Comparison of ENCODE assay signal across 9 mouse cellular contexts in genomic region chr12:85524193-85524858, GRCm38 (mm10). TPM values are rescaled to one million over a fixed set of nuclear protein-coding genes. Genes with fewer than 3 reads are reported as not detected.
DNase-seq lines count a peak whose midpoint lies in the region; ATAC-seq and TF ChIP-seq lines count a peak whose summit lies in the region.
"Had no signal": no experiment of that assay in that cellular context is flagged by ENCODE, and none has a peak within 500 bp of the region (broad histone marks: within the 10 kb centered on the region; RNA-seq: fewer than 3 reads in every experiment).

No protein-coding gene starts in this region.

- no peak overlapping the region for H3K9ac ChIP-seq in forebrain, embryonic 13.5 days
- H3K9ac ChIP-seq in forebrain, embryonic 11.5 days (ENCODE audit: low read length): no peak overlapping the region
- H3K9ac ChIP-seq in ES-E14 (ENCODE audit: insufficient read depth, low read depth, low read length, poor library complexity, severe bottlenecking): no peak overlapping the region
- H3K9ac ChIP-seq in embryonic facial prominence, embryonic 14.5 days (ENCODE audit: low read depth, low read length): no peak overlapping the region
- H3K9ac ChIP-seq in midbrain, embryonic 13.5 days (replicated peaks): no peak overlapping the region

- no peak overlapping the region for H3K4me3 ChIP-seq in forebrain, embryonic 13.5 days
- no peak overlapping the region for H3K4me3 ChIP-seq in forebrain, embryonic 11.5 days (ENCODE audit: low read depth, low read length)
- H3K4me3 ChIP-seq in ES-E14 (ENCODE audit: insufficient read depth in 1 of 2, low read depth in 1 of 2, low read length in 2 of 2, poor library complexity in 1 of 2, severe bottlenecking in 1 of 2): 0 out of 4 replicates have a peak overlapping the region, but pooled peaks of 1 of the 2 experiments have one; percentile 0
- H3K4me3 ChIP-seq in embryonic facial prominence, embryonic 14.5 days (ENCODE audit: low read depth, low read length): no peak overlapping the region
- no peak overlapping the region for H3K4me3 ChIP-seq in midbrain, embryonic 13.5 days (replicated peaks)
- no peak overlapping the region for H3K4me3 ChIP-seq in thymus, adult 2 months (ENCODE audit: control insufficient read depth, insufficient read depth, low read length)
- H3K4me3 ChIP-seq: erythroblast, embryonic 14.5 days had no signal

- no peak for TF ChIP-seq POLR2A in thymus, adult 2 months (IDR thresholded peaks at IDR 0.05; ENCODE audit: control insufficient read depth, extremely low read depth, insufficient read depth, low read length, poor library complexity)

- H3K4me2 ChIP-seq in forebrain, embryonic 13.5 days: no peak overlapping the region
- no peak overlapping the region for H3K4me2 ChIP-seq in forebrain, embryonic 11.5 days (ENCODE audit: low read depth, low read length, severe bottlenecking)
- no peak overlapping the region for H3K4me2 ChIP-seq in embryonic facial prominence, embryonic 14.5 days (ENCODE audit: low read depth, low read length)
- peak overlapping the region; percentile 6; the same call in 1 of the 2 replicates for H3K4me2 ChIP-seq in midbrain, embryonic 13.5 days (replicated peaks)

- 0 out of 2 replicates have a peak, but pooled peaks have one; percentile 19 for ATAC-seq in forebrain, embryonic 13.5 days
- ATAC-seq in forebrain, embryonic 11.5 days (replicated peaks; ENCODE audit: low FRiP score): no peak
- peak; percentile 53; the same call in 1 of the 2 replicates for ATAC-seq in embryonic facial prominence, embryonic 14.5 days (ENCODE audit: low read depth)
- peak; percentile 72 for ATAC-seq in midbrain, embryonic 13.5 days

- H3K27ac ChIP-seq in forebrain, embryonic 13.5 days: no peak overlapping the region
- H3K27ac ChIP-seq in forebrain, embryonic 11.5 days (ENCODE audit: low read depth, low read length): no peak overlapping the region
- H3K27ac ChIP-seq in ES-E14 (ENCODE audit: insufficient read depth, low read depth, low read length, poor library complexity, severe bottlenecking): peak overlapping the region; percentile 36; the same call in 1 of the 2 replicates
- no peak overlapping the region for H3K27ac ChIP-seq in embryonic facial prominence, embryonic 14.5 days (replicated peaks; ENCODE audit: low read depth, low read length)
- 0 out of 2 replicates have a peak overlapping the region, but pooled peaks have one; percentile 30 for H3K27ac ChIP-seq in midbrain, embryonic 13.5 days
- no peak overlapping the region for H3K27ac ChIP-seq in thymus, adult 2 months (ENCODE audit: control insufficient read depth, insufficient read depth, low read length)

- TF ChIP-seq CTCF in thymus, adult 2 months (IDR thresholded peaks at IDR 0.05; ENCODE audit: borderline replicate concordance, control insufficient read depth, extremely low read depth, insufficient read depth, low read length, poor library complexity): no peak

- no peaks in the 10 kb centered on the region for H3K27me3 ChIP-seq in forebrain, embryonic 13.5 days
- no peaks in the 10 kb centered on the region for H3K27me3 ChIP-seq in forebrain, embryonic 11.5 days (ENCODE audit: control insufficient read depth, insufficient read depth, low read length)
- H3K27me3 ChIP-seq in embryonic facial prominence, embryonic 14.5 days (replicated peaks; ENCODE audit: control insufficient read depth, insufficient read depth, low read length): no peaks in the 10 kb centered on the region
- H3K27me3 ChIP-seq in midbrain, embryonic 13.5 days: no peaks in the 10 kb centered on the region
- no peaks in the 10 kb centered on the region for H3K27me3 ChIP-seq in thymus, adult 2 months (ENCODE audit: control insufficient read depth, insufficient read depth, low read length)

- no peaks in the 10 kb centered on the region for H3K36me3 ChIP-seq in forebrain, embryonic 13.5 days (ENCODE audit: poor library complexity, severe bottlenecking)
- no peaks in the 10 kb centered on the region for H3K36me3 ChIP-seq in forebrain, embryonic 11.5 days (ENCODE audit: control insufficient read depth, insufficient read depth, low read length)
- no peaks in the 10 kb centered on the region for H3K36me3 ChIP-seq in ES-E14 (ENCODE audit: control insufficient read depth, insufficient read depth, low read length, poor library complexity, severe bottlenecking)
- H3K36me3 ChIP-seq in embryonic facial prominence, embryonic 14.5 days (ENCODE audit: control insufficient read depth, insufficient read depth, low read length): no peaks in the 10 kb centered on the region
- H3K36me3 ChIP-seq in midbrain, embryonic 13.5 days: no peaks in the 10 kb centered on the region
- H3K36me3 ChIP-seq in thymus, adult 2 months (ENCODE audit: control insufficient read depth, insufficient read depth, low read length): no peaks in the 10 kb centered on the region

- in situ Hi-C loops in ES-E14 (cut with MboI; ENCODE audit: low sequenced_read_pairs in 2 of 2, unreplicated experiment in 2 of 2): loop anchor here in 1 of 2 experiments (25.0 kb wide), 1 partner anchor 138 kb away; no protein-coding TSS in a partner anchor

- DNase-seq in forebrain, embryonic 11.5 days (ENCODE audit: low spot score): no peak
- no peak for DNase-seq in ES-E14 (ENCODE audit: low read depth, low spot score)
- DNase-seq in embryonic facial prominence, embryonic 14.5 days (ENCODE audit: low spot score): no peak
- DNase-seq in lung, postnatal 36 days: no peak
- no peak for DNase-seq in spleen, adult 18-20 months
- no peak for DNase-seq in thymus, adult 2 months

- H3K4me1 ChIP-seq in forebrain, embryonic 13.5 days: peaks cover 10% of the 10 kb centered on the region
- peaks cover 2% of the 10 kb centered on the region; the same call in 1 of the 2 replicates for H3K4me1 ChIP-seq in forebrain, embryonic 11.5 days (replicated peaks; ENCODE audit: control insufficient read depth, insufficient read depth, low read length)
- H3K4me1 ChIP-seq in ES-E14 (ENCODE audit: control insufficient read depth in 2 of 2, insufficient read depth in 2 of 2, low read length in 2 of 2, poor library complexity in 1 of 2): peaks cover 6 to 18% of the 10 kb centered on the region in 2 experiments
- peaks cover 17% of the 10 kb centered on the region for H3K4me1 ChIP-seq in embryonic facial prominence, embryonic 14.5 days (ENCODE audit: control insufficient read depth, insufficient read depth, low read length)
- peaks cover 21% of the 10 kb centered on the region for H3K4me1 ChIP-seq in midbrain, embryonic 13.5 days (replicated peaks)
- no peaks in the 10 kb centered on the region; the same call in 1 of the 2 replicates for H3K4me1 ChIP-seq in thymus, adult 2 months (replicated peaks; ENCODE audit: control insufficient read depth, insufficient read depth, low read length)

- WGBS in forebrain, embryonic 13.5 days: 40% methylated on average over 8 of the region's 8 CpGs
- WGBS in forebrain, embryonic 11.5 days: 49% methylated on average over 8 of the region's 8 CpGs
- 27% methylated on average over 8 of the region's 8 CpGs for WGBS in embryonic facial prominence, embryonic 14.5 days
- 37% methylated on average over 8 of the region's 8 CpGs for WGBS in midbrain, embryonic 13.5 days
- 87% methylated on average over 8 of the region's 8 CpGs for WGBS in thymus, adult 2 months

- peaks cover 4% of the 10 kb centered on the region; the same call in 1 of the 2 replicates for H3K9me3 ChIP-seq in forebrain, embryonic 13.5 days (replicated peaks)
- no peaks in the 10 kb centered on the region for H3K9me3 ChIP-seq in forebrain, embryonic 11.5 days (ENCODE audit: control insufficient read depth, low read length)
- H3K9me3 ChIP-seq in ES-E14 (ENCODE audit: control insufficient read depth, insufficient read depth, low read depth, low read length): no peaks in the 10 kb centered on the region
- no peaks in the 10 kb centered on the region for H3K9me3 ChIP-seq in embryonic facial prominence, embryonic 14.5 days (ENCODE audit: control insufficient read depth, low read length)
- H3K9me3 ChIP-seq in midbrain, embryonic 13.5 days: no peaks in the 10 kb centered on the region

TF ChIP-seq in ES-E14, 5 proteins besides CTCF, POLR2A, EP300 and RAD21:
- no peak for TF ChIP-seq CHD2 (IDR thresholded peaks at IDR 0.05; ENCODE audit: low read depth, low read length)
- no peak for TF ChIP-seq ZC3H11A (IDR thresholded peaks at IDR 0.05; ENCODE audit: borderline replicate concordance, low read depth, low read length)
- no peak for TF ChIP-seq HCFC1 (IDR thresholded peaks at IDR 0.05; ENCODE audit: borderline replicate concordance, insufficient read depth, low read length)
- no peak for TF ChIP-seq MAFK (IDR thresholded peaks at IDR 0.05; ENCODE audit: insufficient read depth, low read depth, low read length)
- TF ChIP-seq ZNF384 (IDR thresholded peaks at IDR 0.05; ENCODE audit: low read depth, low read length): no peak

RNA-seq across cellular contexts. Expression of gene Fos, which starts 50.6 kb away (rescaled TPM):
- polyA plus RNA-seq in forebrain, embryonic 13.5 days (2015; fragmentation: Nextera tagmentation; extraction: Ambion mirVana): 1.1 and 1.2 TPM in 2 replicates
- polyA plus RNA-seq in forebrain, embryonic 11.5 days (2014; fragmentation: Nextera tagmentation; extraction: Ambion mirVana): 0.57 and 1.1 TPM in 2 replicates
- total RNA-seq in ES-E14 (2012; rRNA removed): 10.3 and 10.6 TPM in 2 replicates
- 11.2 and 12.6 TPM in 2 replicates for polyA plus RNA-seq in embryonic facial prominence, embryonic 14.5 days (2014; fragmentation: Nextera tagmentation; extraction: Ambion mirVana)
- polyA plus RNA-seq in midbrain, embryonic 13.5 days (2015; fragmentation: Nextera tagmentation; extraction: Ambion mirVana): 0.82 and 0.90 TPM in 2 replicates
- polyA plus RNA-seq in thymus, adult 2 months (2012; rRNA removed): 12.1 and 12.6 TPM in 2 replicates

Comparison
In these comparisons a context has a peak if more than half of its experiments do, and no peak if none do; other contexts are left out.
1. H3K27ac ChIP-seq: peak in ES-E14 (single experiment) and midbrain, embryonic 13.5 days (single experiment); none in forebrain, embryonic 13.5 days (single experiment), forebrain, embryonic 11.5 days (single experiment), embryonic facial prominence, embryonic 14.5 days (single experiment) and thymus, adult 2 months (single experiment).